Mouse (Mus musculus) kidney, adult 2 months (tissue): ENCODE measurements around the gene Ccser1. TPM values are rescaled to one million over a fixed set of nuclear protein-coding genes. Genes with fewer than 3 reads are reported as not detected.
A peak's percentile ranks its signal among the peaks of the same experiment; 100 is the strongest.

ENCODE experiments used
- DNase-seq: peaks from one replicate; pipeline ENCODE4 v3.0.0; 2021
- H3K27ac ChIP-seq: fragments of 200-500 bp; 2 replicates; pipeline ENCODE4 v1.5.1; 2012; ENCODE audit warnings: low read depth, low read length, control low read depth, inconsistent platforms; ENCODE audit not compliant: insufficient read depth
- H3K27me3 ChIP-seq: fragments of 200-500 bp; replicated peaks from 2 replicates; pipeline ENCODE4 v1.6.1; 2012; ENCODE audit warnings: mild to moderate bottlenecking, moderate library complexity, low read length, inconsistent platforms; ENCODE audit not compliant: control insufficient read depth, insufficient read depth
- H3K36me3 ChIP-seq: fragments of 200-500 bp; 2 replicates; pipeline ENCODE4 v1.6.1; 2012; ENCODE audit warnings: mild to moderate bottlenecking, moderate library complexity, low read length, inconsistent platforms; ENCODE audit not compliant: control insufficient read depth, insufficient read depth
- H3K4me1 ChIP-seq: fragments of 200-500 bp; 2 replicates; pipeline ENCODE4 v1.6.1; 2011; ENCODE audit warnings: low read length; ENCODE audit not compliant: control insufficient read depth, insufficient read depth
- H3K4me3 ChIP-seq: fragments of 200-500 bp; 2 replicates; pipeline ENCODE4 v1.5.1; 2011; ENCODE audit warnings: mild to moderate bottlenecking, low read depth, low read length, control low read depth; ENCODE audit not compliant: insufficient read depth
- CTCF ChIP-seq: fragments of 200-500 bp; conservative IDR thresholded peaks from 2 replicates; pipeline ENCODE4 v1.5.1; 2011; ENCODE audit warnings: low read depth, mild to moderate bottlenecking, control low read depth, low read length, moderate library complexity, mixed read lengths; ENCODE audit not compliant: insufficient read depth, insufficient read length
- POLR2A ChIP-seq: fragments of 200-500 bp; IDR thresholded peaks from one replicate; pipeline ENCODE4 v1.6.1; 2011; ENCODE audit warnings: low read depth, low read length, control low read depth
- WGBS: fragments of 180-500 bp; shearing (Covaris S2); methylation state at CpG from one replicate; pipeline ENCODE4 v1.1.7; 2018; 5-methylcytosine and 5-hydroxymethylcytosine counted together
- polyA plus RNA-seq: library from polyadenylated mRNA; depleted of rRNA; stranded (reverse); fragments of >200 nt; gene quantifications from 2 replicates; pipeline ENCODE4 v1.2.3, GENCODE M21; 2012

Gene Ccser1
- polyA plus RNA-seq, 1 experiment = 5.1 TPM

DNA sequence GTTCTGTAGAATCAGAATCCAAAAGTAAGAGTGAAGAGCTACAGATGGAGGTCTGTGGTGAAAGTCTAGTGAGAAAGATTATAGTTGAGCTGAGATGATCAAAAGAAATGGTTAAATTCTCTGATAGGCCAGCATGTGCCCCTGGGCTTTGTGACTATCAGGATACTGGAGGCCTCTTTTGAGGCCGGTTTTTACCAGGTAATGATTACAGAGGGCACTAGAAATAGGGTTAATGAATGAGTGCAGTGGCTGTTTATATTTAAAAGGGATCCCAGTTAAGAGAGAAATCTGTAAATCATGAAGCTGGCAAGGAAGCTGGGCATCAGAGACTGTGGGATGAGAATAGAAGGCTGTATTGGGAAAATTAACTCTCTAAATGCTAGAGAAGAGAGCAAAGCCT, 23.2 kb downstream of the Ccser1 start:
- peak; percentile 73 for DNase-seq
- Histone ChIP-seq H3K36me3 (no peaks in the 10 kb centered on the region), H3K4me3 (no peak overlapping the region), H3K27ac (no peak overlapping the region), H3K4me1 (peaks cover 9% of the 10 kb centered on the region), H3K27me3 (no peaks in the 10 kb centered on the region)
- TF ChIP-seq CTCF (no peak), POLR2A (no peak)
- WGBS = 34% methylated on average over 1 of the region's 1 CpGs

DNA sequence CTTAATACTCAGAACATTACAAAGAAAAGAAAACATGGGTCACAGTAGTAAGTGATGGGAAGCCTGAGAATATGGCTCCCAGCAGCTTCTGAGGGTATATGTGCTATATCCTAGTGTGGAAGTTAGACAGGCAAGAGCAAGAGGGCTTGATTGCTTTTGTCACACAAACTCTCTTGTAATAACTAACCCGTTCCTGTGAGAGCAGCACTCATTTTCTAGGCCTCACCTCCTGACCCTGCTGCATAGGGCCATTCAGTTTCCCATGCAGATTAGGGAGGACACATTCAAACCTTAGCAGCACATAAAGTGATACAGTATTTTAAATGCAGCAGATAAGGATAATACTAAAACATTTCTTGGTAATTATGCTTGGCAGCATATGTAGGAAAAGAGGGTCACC, 25.9 kb downstream of the Ccser1 start:
- WGBS = 16% methylated on average over 1 of the region's 1 CpGs

DNA sequence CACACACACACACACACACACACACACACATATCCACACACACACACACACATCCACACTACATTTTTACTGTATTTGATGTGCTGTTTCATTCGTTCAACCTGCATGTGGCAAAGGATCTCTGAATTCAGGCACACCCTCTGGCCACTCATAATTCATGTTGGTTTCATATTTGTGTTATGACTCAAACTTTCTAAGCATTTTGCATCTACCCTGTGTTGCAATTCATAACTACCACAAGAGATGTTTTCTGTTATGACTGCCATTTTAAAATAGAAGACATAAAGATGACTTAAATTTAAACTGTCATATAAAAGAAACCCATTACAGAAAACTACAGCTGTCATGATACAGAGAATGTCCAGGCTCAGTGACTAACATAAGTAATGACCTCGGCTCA, 26.5 kb downstream of the Ccser1 start:
- H3K27me3 ChIP-seq = no peaks in the 10 kb centered on the region
- TF ChIP-seq POLR2A = no peak
- no peak for TF ChIP-seq CTCF
- H3K4me3 ChIP-seq = no peak overlapping the region
- no peak for DNase-seq
- WGBS = 60% methylated on average over 2 of the region's 2 CpGs
- no peak overlapping the region for H3K27ac ChIP-seq
- peaks cover 9% of the 10 kb centered on the region for H3K4me1 ChIP-seq
- H3K36me3 ChIP-seq = no peaks in the 10 kb centered on the region

More for the DNA sequence above, 25.9 kb downstream of the Ccser1 start:
- Histone ChIP-seq H3K27ac (no peak overlapping the region), H3K4me3 (no peak overlapping the region), H3K27me3 (no peaks in the 10 kb centered on the region), H3K36me3 (no peaks in the 10 kb centered on the region), H3K4me1 (peaks cover 9% of the 10 kb centered on the region)
- DNase-seq = peak; percentile 24
- TF ChIP-seq POLR2A (no peak), CTCF (no peak)

DNA sequence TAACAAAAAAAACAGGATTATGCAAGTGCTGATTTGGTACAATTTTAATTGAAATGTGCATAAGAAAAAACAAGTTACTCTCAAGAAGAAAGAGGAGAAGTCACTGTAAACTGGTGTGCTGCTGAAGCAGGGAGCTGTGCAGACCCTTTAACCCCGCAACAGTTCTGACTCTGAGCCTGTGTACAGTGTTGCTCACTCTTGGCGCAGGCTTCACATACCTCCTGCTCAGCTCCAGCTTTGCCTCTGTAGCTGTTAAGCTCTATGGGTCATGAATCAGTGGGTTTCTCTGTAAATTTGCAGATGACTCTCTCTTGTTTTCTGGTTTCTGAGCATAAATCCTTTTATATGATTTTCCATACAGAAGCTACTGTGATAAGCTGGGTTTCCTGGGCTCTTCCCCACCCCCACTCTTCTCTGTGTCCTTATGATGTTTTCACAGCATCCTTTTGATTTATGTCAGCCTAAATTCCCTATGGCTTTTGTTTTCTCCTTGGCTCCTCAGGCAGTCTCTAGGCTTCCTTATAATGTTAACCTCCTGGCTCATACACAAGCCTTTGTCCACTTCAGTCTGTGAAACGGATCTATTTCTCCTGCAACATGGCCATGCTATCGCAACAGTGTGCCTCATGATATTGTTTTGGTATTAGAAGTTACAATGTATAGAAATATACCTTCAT, 30.1 kb downstream of the Ccser1 start:
- H3K27me3 ChIP-seq = no peaks in the 10 kb centered on the region
- TF ChIP-seq CTCF = no peak
- no peak for DNase-seq
- no peaks in the 10 kb centered on the region for H3K4me1 ChIP-seq
- no peak overlapping the region for H3K27ac ChIP-seq
- 58% methylated on average over 4 of the region's 4 CpGs for WGBS
- H3K4me3 ChIP-seq = no peak overlapping the region
- H3K36me3 ChIP-seq = no peaks in the 10 kb centered on the region

DNA sequence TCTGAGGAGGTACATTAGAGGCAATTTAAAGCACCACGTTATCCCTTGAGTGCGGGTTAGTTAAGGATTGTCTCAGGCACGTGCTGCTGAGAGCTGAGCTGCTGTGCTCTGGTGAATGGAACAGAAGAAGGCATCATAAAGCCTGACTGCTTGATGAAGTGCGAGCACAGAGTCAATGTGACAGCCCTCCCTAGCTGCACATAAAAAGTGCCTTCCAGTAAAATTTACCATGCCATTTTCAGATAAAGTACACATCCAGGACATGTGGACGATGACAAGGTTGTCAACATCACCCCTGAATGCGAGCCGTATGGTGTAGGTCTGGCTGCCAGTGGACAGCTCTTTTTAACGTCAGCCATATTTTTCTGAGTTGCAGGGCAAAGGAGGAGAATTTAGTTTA, 35.6 kb downstream of the Ccser1 start:
- no peaks in the 10 kb centered on the region for H3K4me1 ChIP-seq
- TF ChIP-seq CTCF (no peak), POLR2A (no peak)

DNA sequence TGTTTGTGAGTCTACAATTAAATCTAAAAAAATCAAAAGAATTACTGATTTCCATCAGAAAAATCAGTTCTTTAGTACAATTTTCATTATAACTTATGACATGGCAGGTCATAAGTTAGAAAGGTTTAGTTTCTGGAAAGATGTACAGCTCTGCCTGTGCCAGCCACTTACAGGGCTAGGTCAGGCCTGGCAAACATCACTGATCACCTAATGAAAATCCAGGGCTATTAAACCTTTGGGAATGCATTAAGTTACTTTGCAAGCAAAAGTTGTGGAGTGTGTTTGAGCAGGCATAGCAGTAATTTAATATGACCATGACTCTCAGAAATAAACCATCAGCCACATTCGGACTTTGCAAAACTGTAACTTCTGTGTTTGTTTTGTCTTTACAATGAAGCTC, 36.4 kb downstream of the Ccser1 start:
- DNase-seq = no peak
- Histone ChIP-seq H3K27ac (no peak overlapping the region), H3K36me3 (no peaks in the 10 kb centered on the region), H3K4me1 (no peaks in the 10 kb centered on the region), H3K4me3 (no peak overlapping the region), H3K27me3 (no peaks in the 10 kb centered on the region)
- WGBS = 76% methylated on average over 1 of the region's 1 CpGs
- no peak for TF ChIP-seq CTCF
- no peak for TF ChIP-seq POLR2A

More for the DNA sequence above, 35.6 kb downstream of the Ccser1 start:
- no peaks in the 10 kb centered on the region for H3K27me3 ChIP-seq
- no peak overlapping the region for H3K27ac ChIP-seq
- no peak for DNase-seq
- no peaks in the 10 kb centered on the region for H3K36me3 ChIP-seq
- 60% methylated on average over 8 of the region's 8 CpGs for WGBS
- no peak overlapping the region for H3K4me3 ChIP-seq

DNA sequence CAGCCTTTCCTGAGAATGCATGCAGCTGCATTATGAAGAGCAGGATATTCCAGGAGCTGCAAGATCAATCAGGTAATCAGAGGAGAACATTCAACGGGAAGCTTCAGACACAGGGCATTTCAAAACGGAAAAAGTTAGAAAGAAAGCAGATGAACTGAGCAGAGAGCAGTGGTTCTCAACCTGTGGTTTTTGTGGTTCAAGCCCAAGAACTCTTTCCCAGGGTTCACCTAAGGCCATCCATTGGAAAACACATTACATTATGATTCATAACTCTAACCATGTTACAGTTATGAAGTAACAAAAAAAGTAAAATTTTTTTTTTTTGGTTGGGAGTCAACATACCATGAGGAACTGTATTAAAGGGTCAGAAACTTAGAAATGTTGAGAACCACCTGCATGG, 37.6 kb downstream of the Ccser1 start:
- Histone ChIP-seq H3K4me3 (no peak overlapping the region), H3K4me1 (no peaks in the 10 kb centered on the region), H3K27ac (no peak overlapping the region), H3K36me3 (no peaks in the 10 kb centered on the region), H3K27me3 (no peaks in the 10 kb centered on the region)
- WGBS = 68% methylated on average over 2 of the region's 2 CpGs
- no peak for DNase-seq
- TF ChIP-seq POLR2A = no peak
- no peak for TF ChIP-seq CTCF
